25 mouse cellular contexts compared by ENCODE assay signal in the genomic region with DNA sequence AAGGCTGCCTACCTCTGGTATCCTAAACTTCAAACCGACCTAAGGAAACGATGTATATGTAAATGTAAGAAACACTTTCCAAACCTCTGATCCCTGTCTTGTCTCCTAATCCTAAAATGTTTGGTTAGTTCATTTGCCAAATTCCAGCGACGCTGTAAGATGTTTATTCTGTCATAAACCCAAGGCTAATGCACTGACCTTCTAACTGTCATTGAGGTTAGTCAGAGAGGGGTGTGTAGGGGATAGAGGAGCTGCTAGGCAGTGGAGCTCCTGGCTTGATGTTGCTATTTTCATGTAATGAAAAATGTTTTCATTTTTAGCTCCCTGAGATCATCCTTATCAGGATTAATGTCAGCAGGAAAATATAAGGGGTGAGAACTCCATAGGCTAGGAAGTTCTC.
DNase-seq lines count a peak whose midpoint lies in the region; ATAC-seq and TF ChIP-seq lines count a peak whose summit lies in the region.
"Had no signal": no experiment of that assay in that cellular context is flagged by ENCODE, and none has a peak within 500 bp of the region (broad histone marks: within the 10 kb centered on the region; RNA-seq: fewer than 3 reads in every experiment).

No protein-coding gene starts in this region.

- peak; percentile 54 for DNase-seq in adrenal gland, adult 2 months
- no peak for DNase-seq in adrenal gland, postnatal 25 days
- no peak for DNase-seq in limb, embryonic 10.5 days (ENCODE audit: low spot score)
- DNase-seq in stomach, postnatal 0 days (ENCODE audit: low spot score) = no peak
- no peak for DNase-seq in liver
- no peak for DNase-seq in liver, embryonic 11.5 days (ENCODE audit: low spot score)
- DNase-seq: cerebellum, adult 8-10 months; cerebellum, postnatal 25 days; gastrocnemius, postnatal 10 days; heart, postnatal 36 days; kidney, adult 9 months; kidney, postnatal 14 days; lung, adult 2 months; midbrain, embryonic 14.5 days; right cerebral cortex, adult 18-20 months; spleen, adult 18-20 months had no signal

- H3K27ac ChIP-seq in limb, embryonic 12.5 days = 0 out of 2 replicates have a peak overlapping the region, but pooled peaks have one; percentile 14
- no peak overlapping the region for H3K27ac ChIP-seq in limb, embryonic 10.5 days
- H3K27ac ChIP-seq in stomach, embryonic 15.5 days = peak overlapping the region; percentile 57; the same call in 1 of the 2 replicates
- H3K27ac ChIP-seq in stomach, postnatal 0 days (replicated peaks) = no peak overlapping the region
- H3K27ac ChIP-seq in liver, embryonic 11.5 days (ENCODE audit: low read depth, low read length) = no peak overlapping the region
- H3K27ac ChIP-seq: embryonic facial prominence, embryonic 15.5 days; forebrain, embryonic 13.5 days; hindbrain, embryonic 14.5 days; liver, embryonic 14.5 days; neural tube, embryonic 15.5 days had no signal

- H3K4me3 ChIP-seq in limb, embryonic 12.5 days (replicated peaks) = no peak overlapping the region
- H3K4me3 ChIP-seq in limb, embryonic 10.5 days = no peak overlapping the region
- H3K4me3 ChIP-seq in stomach, embryonic 15.5 days (replicated peaks) = no peak overlapping the region
- no peak overlapping the region for H3K4me3 ChIP-seq in stomach, postnatal 0 days (ENCODE audit: low read depth, low read length)
- H3K4me3 ChIP-seq in liver, embryonic 11.5 days (ENCODE audit: low read depth, low read length) = no peak overlapping the region
- H3K4me3 ChIP-seq: embryonic facial prominence, embryonic 10.5 days; embryonic facial prominence, embryonic 15.5 days; forebrain, embryonic 13.5 days; neural tube, embryonic 15.5 days had no signal

- TF ChIP-seq EP300 in stomach, postnatal 0 days (optimal IDR thresholded peaks at IDR 0.05) = no peak

- no peaks in the 10 kb centered on the region for H3K27me3 ChIP-seq in limb, embryonic 12.5 days
- no peaks in the 10 kb centered on the region for H3K27me3 ChIP-seq in limb, embryonic 10.5 days (ENCODE audit: low read depth, poor library complexity, severe bottlenecking)
- no peaks in the 10 kb centered on the region for H3K27me3 ChIP-seq in stomach, embryonic 15.5 days (replicated peaks)
- H3K27me3 ChIP-seq in stomach, postnatal 0 days (ENCODE audit: control insufficient read depth, insufficient read depth, low read length) = no peaks in the 10 kb centered on the region
- H3K27me3 ChIP-seq in liver, embryonic 11.5 days (replicated peaks; ENCODE audit: control insufficient read depth, insufficient read depth, low read length) = no peaks in the 10 kb centered on the region
- H3K27me3 ChIP-seq: embryonic facial prominence, embryonic 15.5 days; forebrain, embryonic 13.5 days; neural tube, embryonic 15.5 days had no signal

- H3K4me1 ChIP-seq in limb, embryonic 12.5 days (replicated peaks) = peaks cover 5% of the 10 kb centered on the region; the same call in 1 of the 2 replicates
- peaks cover 6% of the 10 kb centered on the region; the same call in 1 of the 2 replicates for H3K4me1 ChIP-seq in limb, embryonic 10.5 days
- H3K4me1 ChIP-seq in stomach, embryonic 15.5 days = no peaks in the 10 kb centered on the region
- H3K4me1 ChIP-seq in stomach, postnatal 0 days (replicated peaks; ENCODE audit: control insufficient read depth, insufficient read depth) = no peaks in the 10 kb centered on the region
- H3K4me1 ChIP-seq in liver, embryonic 11.5 days (replicated peaks; ENCODE audit: control insufficient read depth, insufficient read depth, low read length) = no peaks in the 10 kb centered on the region
- H3K4me1 ChIP-seq: embryonic facial prominence, embryonic 15.5 days; neural tube, embryonic 15.5 days had no signal

- no peaks in the 10 kb centered on the region for H3K36me3 ChIP-seq in limb, embryonic 12.5 days
- H3K36me3 ChIP-seq in limb, embryonic 10.5 days = no peaks in the 10 kb centered on the region
- no peaks in the 10 kb centered on the region for H3K36me3 ChIP-seq in stomach, embryonic 15.5 days
- H3K36me3 ChIP-seq in stomach, postnatal 0 days (ENCODE audit: control insufficient read depth, insufficient read depth, low read length) = no peaks in the 10 kb centered on the region
- no peaks in the 10 kb centered on the region for H3K36me3 ChIP-seq in liver, embryonic 11.5 days (ENCODE audit: control insufficient read depth, insufficient read depth, low read length)
- H3K36me3 ChIP-seq: embryonic facial prominence, embryonic 10.5 days; embryonic facial prominence, embryonic 15.5 days; neural tube, embryonic 15.5 days had no signal

- 0 out of 2 replicates have a peak, but pooled peaks cover 2% of the 10 kb centered on the region for H3K9me3 ChIP-seq in limb, embryonic 12.5 days
- no peaks in the 10 kb centered on the region for H3K9me3 ChIP-seq in limb, embryonic 10.5 days (replicated peaks)
- H3K9me3 ChIP-seq in stomach, embryonic 15.5 days = no peaks in the 10 kb centered on the region
- H3K9me3 ChIP-seq in stomach, postnatal 0 days (ENCODE audit: control insufficient read depth, low read length) = no peaks in the 10 kb centered on the region
- no peaks in the 10 kb centered on the region for H3K9me3 ChIP-seq in liver, embryonic 11.5 days (ENCODE audit: control insufficient read depth, low read length)
- H3K9me3 ChIP-seq: embryonic facial prominence, embryonic 10.5 days; embryonic facial prominence, embryonic 15.5 days; forebrain, embryonic 13.5 days; neural tube, embryonic 15.5 days had no signal

- WGBS in limb, embryonic 12.5 days = 67% methylated on average over 4 of the region's 4 CpGs
- 75% methylated on average over 4 of the region's 4 CpGs for WGBS in limb, embryonic 10.5 days
- WGBS in stomach, embryonic 15.5 days = 31% methylated on average over 4 of the region's 4 CpGs
- 23% methylated on average over 4 of the region's 4 CpGs for WGBS in stomach, postnatal 0 days
- 56% methylated on average over 4 of the region's 4 CpGs for WGBS in liver, embryonic 11.5 days

- no peak overlapping the region for H3K4me2 ChIP-seq in limb, embryonic 12.5 days
- H3K4me2 ChIP-seq in stomach, embryonic 15.5 days = no peak overlapping the region
- H3K4me2 ChIP-seq in stomach, postnatal 0 days (replicated peaks; ENCODE audit: low read depth) = no peak overlapping the region
- H3K4me2 ChIP-seq in liver, embryonic 11.5 days = no peak overlapping the region
- H3K4me2 ChIP-seq: embryonic facial prominence, embryonic 15.5 days; forebrain, embryonic 13.5 days; hindbrain, embryonic 14.5 days; neural tube, embryonic 15.5 days had no signal

- TF ChIP-seq CTCF in stomach, postnatal 0 days (IDR thresholded peaks at IDR 0.05; ENCODE audit: low read depth) = no peak

- no peak for ATAC-seq in limb, embryonic 12.5 days (ENCODE audit: insufficient number of reproducible peaks, insufficient read depth, low FRiP score, low TSS enrichment, low read depth)
- no peak for ATAC-seq in stomach, embryonic 15.5 days (ENCODE audit: insufficient read depth, low FRiP score, low read depth)
- ATAC-seq in stomach, postnatal 0 days (ENCODE audit: low FRiP score, low TSS enrichment) = no peak
- ATAC-seq in liver, embryonic 11.5 days (replicated peaks; ENCODE audit: low FRiP score) = no peak
- ATAC-seq: forebrain, embryonic 13.5 days; intestine, postnatal 0 days had no signal

- H3K9ac ChIP-seq in limb, embryonic 12.5 days (replicated peaks) = no peak overlapping the region
- no peak overlapping the region for H3K9ac ChIP-seq in stomach, embryonic 15.5 days
- no peak overlapping the region for H3K9ac ChIP-seq in stomach, postnatal 0 days (ENCODE audit: low read length)
- no peak overlapping the region for H3K9ac ChIP-seq in liver, embryonic 11.5 days (ENCODE audit: low read depth, low read length)
- H3K9ac ChIP-seq: embryonic facial prominence, embryonic 15.5 days; forebrain, embryonic 13.5 days; hindbrain, embryonic 14.5 days; liver, embryonic 14.5 days; neural tube, embryonic 15.5 days had no signal

Comparison
In these comparisons a context has a peak if more than half of its experiments do, and no peak if none do; other contexts are left out.
1. H3K27ac ChIP-seq: peak in limb, embryonic 12.5 days (single experiment) and stomach, embryonic 15.5 days (single experiment); none in limb, embryonic 10.5 days (single experiment), stomach, postnatal 0 days (single experiment) and liver, embryonic 11.5 days (single experiment).